ENCODE assay signal across 17 mouse cellular contexts in the genomic region with DNA sequence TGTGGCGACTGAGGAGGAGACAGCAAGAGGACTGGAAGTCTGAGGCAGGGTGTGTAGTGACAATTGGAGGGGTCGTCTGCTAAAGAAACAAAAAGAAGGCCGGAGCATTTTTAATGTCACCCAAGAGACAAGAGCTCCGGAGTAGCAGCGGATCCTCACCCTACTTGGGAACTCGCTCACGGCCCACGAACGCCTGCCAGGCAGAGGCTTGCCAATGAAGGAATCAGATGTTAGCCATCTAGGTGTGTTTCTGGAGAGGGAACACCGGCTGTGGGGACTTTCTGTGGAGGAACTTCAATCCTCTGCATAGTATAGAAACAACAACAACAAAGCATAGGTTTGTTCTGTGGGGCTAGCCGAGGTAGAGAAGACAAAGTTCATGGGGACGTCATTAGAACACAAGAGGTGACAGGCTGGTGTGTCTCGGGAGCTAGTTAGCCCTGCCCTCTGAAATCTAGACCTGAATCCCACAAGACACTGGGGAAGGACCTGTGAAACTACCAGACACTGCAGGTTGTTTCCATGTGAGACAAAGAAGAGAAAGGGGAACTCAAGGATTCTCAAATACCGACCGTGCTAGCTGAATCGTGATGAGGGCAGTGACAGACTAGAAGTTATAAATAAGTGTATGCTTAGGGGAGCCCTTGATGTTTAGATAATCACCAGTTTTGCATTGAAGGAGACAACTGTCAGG. TPM values are rescaled to one million over a fixed set of nuclear protein-coding genes. Genes with fewer than 3 reads are reported as not detected.
DNase-seq lines count a peak whose midpoint lies in the region; ATAC-seq and TF ChIP-seq lines count a peak whose summit lies in the region.
"Had no signal": no experiment of that assay in that cellular context is flagged by ENCODE, and none has a peak within 500 bp of the region (broad histone marks: within the 10 kb centered on the region; RNA-seq: fewer than 3 reads in every experiment).

No protein-coding gene starts in this region.

- H3K9ac ChIP-seq in heart, embryonic 11.5 days (ENCODE audit: low read depth, low read length): no peak overlapping the region
- H3K9ac ChIP-seq in lung, embryonic 16.5 days (ENCODE audit: low read length): peak overlapping the region; percentile 20; the same call in 1 of the 2 replicates
- no peak overlapping the region for H3K9ac ChIP-seq in liver, postnatal 0 days (replicated peaks)
- H3K9ac ChIP-seq: forebrain, embryonic 13.5 days; midbrain, embryonic 15.5 days had no signal

- H3K4me2 ChIP-seq in heart, embryonic 11.5 days: no peak overlapping the region
- no peak overlapping the region for H3K4me2 ChIP-seq in lung, embryonic 16.5 days (ENCODE audit: low read depth, low read length)
- 0 out of 2 replicates have a peak overlapping the region, but pooled peaks have one; percentile 1 for H3K4me2 ChIP-seq in liver, postnatal 0 days (ENCODE audit: low read depth, low read length)
- H3K4me2 ChIP-seq: forebrain, embryonic 13.5 days; midbrain, embryonic 15.5 days had no signal

- ATAC-seq in heart, embryonic 11.5 days (replicated peaks; ENCODE audit: insufficient number of reproducible peaks, low FRiP score, low TSS enrichment): no peak
- ATAC-seq in lung, embryonic 16.5 days (ENCODE audit: low read depth): no peak
- ATAC-seq in liver, postnatal 0 days: no peak
- ATAC-seq: forebrain, embryonic 13.5 days; midbrain, embryonic 15.5 days had no signal

- no peaks in the 10 kb centered on the region for H3K36me3 ChIP-seq in heart, embryonic 11.5 days (ENCODE audit: control insufficient read depth, insufficient read depth, low read length)
- no peaks in the 10 kb centered on the region for H3K36me3 ChIP-seq in lung, embryonic 16.5 days (ENCODE audit: control insufficient read depth, insufficient read depth, low read length)
- H3K36me3 ChIP-seq in liver, postnatal 0 days (replicated peaks; ENCODE audit: insufficient read depth, low read length): peaks cover 7% of the 10 kb centered on the region; the same call in 1 of the 2 replicates
- H3K36me3 ChIP-seq: midbrain, embryonic 15.5 days had no signal

- WGBS in heart, embryonic 11.5 days (ENCODE audit: insufficient replicate concordance): 76% methylated on average over 16 of the region's 16 CpGs
- WGBS in lung, embryonic 16.5 days: 76% methylated on average over 16 of the region's 16 CpGs
- 65% methylated on average over 16 of the region's 16 CpGs for WGBS in liver, postnatal 0 days (ENCODE audit: insufficient replicate concordance)

- no peak for TF ChIP-seq EP300 in liver, postnatal 0 days (IDR thresholded peaks at IDR 0.05; ENCODE audit: low read depth)

- intact Hi-C loops in left cerebral cortex, postnatal 25 days (cut with DNase I): no loop called here

- H3K27ac ChIP-seq in heart, embryonic 11.5 days (ENCODE audit: low read depth, low read length): no peak overlapping the region
- H3K27ac ChIP-seq in lung, embryonic 16.5 days (ENCODE audit: low read length): no peak overlapping the region
- H3K27ac ChIP-seq in brown adipose tissue, adult 24 weeks (replicated peaks; ENCODE audit: low read depth, low read length): peak overlapping the region; percentile 99
- H3K27ac ChIP-seq in liver, postnatal 0 days (ENCODE audit: low read depth): peak overlapping the region; percentile 73; the same call in 1 of the 2 replicates
- H3K27ac ChIP-seq: forebrain, embryonic 13.5 days; midbrain, embryonic 15.5 days had no signal

- no peak overlapping the region for H3K4me3 ChIP-seq in heart, embryonic 11.5 days (ENCODE audit: low read depth, low read length)
- H3K4me3 ChIP-seq in lung, embryonic 16.5 days (ENCODE audit: low read length): no peak overlapping the region
- H3K4me3 ChIP-seq in brown adipose tissue, adult 24 weeks (ENCODE audit: insufficient read depth, low read depth, low read length): peak overlapping the region; percentile 53
- no peak overlapping the region for H3K4me3 ChIP-seq in liver, postnatal 0 days (ENCODE audit: low read depth, low read length)
- H3K4me3 ChIP-seq: forebrain, embryonic 13.5 days; midbrain, embryonic 15.5 days had no signal

- no peak for TF ChIP-seq CTCF in liver, postnatal 0 days (IDR thresholded peaks at IDR 0.05; ENCODE audit: low read depth)

- no peaks in the 10 kb centered on the region for H3K9me3 ChIP-seq in heart, embryonic 11.5 days (replicated peaks; ENCODE audit: control insufficient read depth, low read length)
- H3K9me3 ChIP-seq in lung, embryonic 16.5 days (ENCODE audit: control insufficient read depth, low read length): no peaks in the 10 kb centered on the region
- no peaks in the 10 kb centered on the region for H3K9me3 ChIP-seq in liver, postnatal 0 days (ENCODE audit: low read length)
- H3K9me3 ChIP-seq: forebrain, embryonic 13.5 days; midbrain, embryonic 15.5 days had no signal

- peak; percentile 88 for DNase-seq in heart, adult 11 months
- no peak for DNase-seq in lung, postnatal 14 days
- no peak for DNase-seq in liver, postnatal 0 days
- no peak for DNase-seq in left cerebral cortex, postnatal 25 days (ENCODE audit: low spot score in 2 of 2)
- no peak for DNase-seq in right cerebral cortex, adult 2 months (ENCODE audit: low spot score in 2 of 2)
- DNase-seq: cerebellum, adult 9-10 months; gastrocnemius, postnatal 25 days; heart, postnatal 14 days; thymus, postnatal 4 days had no signal

- peaks cover 30% of the 10 kb centered on the region for H3K4me1 ChIP-seq in heart, embryonic 11.5 days (ENCODE audit: control insufficient read depth, insufficient read depth, low read length)
- H3K4me1 ChIP-seq in lung, embryonic 16.5 days (replicated peaks; ENCODE audit: control insufficient read depth, insufficient read depth, low read length): peaks cover 75% of the 10 kb centered on the region
- peaks cover 26% of the 10 kb centered on the region for H3K4me1 ChIP-seq in brown adipose tissue, adult 24 weeks (ENCODE audit: control insufficient read depth, insufficient read depth, insufficient read length, low read length)
- peaks cover 58% of the 10 kb centered on the region for H3K4me1 ChIP-seq in liver, postnatal 0 days (ENCODE audit: insufficient read depth)
- H3K4me1 ChIP-seq: forebrain, embryonic 13.5 days; midbrain, embryonic 15.5 days had no signal

- H3K27me3 ChIP-seq in heart, embryonic 11.5 days (ENCODE audit: control insufficient read depth, insufficient read depth, low read length): no peaks in the 10 kb centered on the region
- H3K27me3 ChIP-seq in lung, embryonic 16.5 days (ENCODE audit: control insufficient read depth, insufficient read depth, low read depth, low read length): no peaks in the 10 kb centered on the region
- no peaks in the 10 kb centered on the region for H3K27me3 ChIP-seq in liver, postnatal 0 days (ENCODE audit: insufficient read depth, low read length)
- H3K27me3 ChIP-seq: forebrain, embryonic 13.5 days; midbrain, embryonic 15.5 days had no signal

RNA-seq across cellular contexts. Expression of a gene that starts 4.5 kb away (rescaled TPM):
- polyA plus RNA-seq in heart, embryonic 11.5 days (2014; fragmentation: Nextera tagmentation; extraction: Ambion mirVana): 0.39 and 0.62 TPM in 2 replicates
- polyA plus RNA-seq in lung, embryonic 16.5 days (2015; fragmentation: Nextera tagmentation; extraction: Ambion mirVana): 4.7 and 7.0 TPM in 2 replicates
- polyA plus RNA-seq in brown adipose tissue, adult 24 weeks (2012; ENCODE audit: insufficient read depth, insufficient read length, missing spikeins): 21.6 and 38.6 TPM in 2 replicates
- polyA plus RNA-seq in liver, postnatal 0 days (2015; fragmentation: Nextera tagmentation; extraction: Ambion mirVana): 12.6 and 17.0 TPM in 2 replicates
- total RNA-seq in left cerebral cortex, postnatal 25 days (2021): 1 to 10 TPM; 2.0 to 2.4 TPM

RNA-seq across cellular contexts. Expression of a gene that starts 10.4 kb away (rescaled TPM):
- polyA plus RNA-seq in heart, embryonic 11.5 days (2014; fragmentation: Nextera tagmentation; extraction: Ambion mirVana): 10.2 and 11.2 TPM in 2 replicates
- polyA plus RNA-seq in lung, embryonic 16.5 days (2015; fragmentation: Nextera tagmentation; extraction: Ambion mirVana): 21.6 and 22.8 TPM in 2 replicates
- 3.3 and 5.0 TPM in 2 replicates for polyA plus RNA-seq in brown adipose tissue, adult 24 weeks (2012; ENCODE audit: insufficient read depth, insufficient read length, missing spikeins)
- 4.5 and 4.9 TPM in 2 replicates for polyA plus RNA-seq in liver, postnatal 0 days (2015; fragmentation: Nextera tagmentation; extraction: Ambion mirVana)
- total RNA-seq in left cerebral cortex, postnatal 25 days (2021): 1 to 10 TPM; 5.5 to 6.1 TPM

RNA-seq across cellular contexts. Expression of a gene that starts 43.2 kb away (rescaled TPM):
- polyA plus RNA-seq in heart, embryonic 11.5 days (2014; fragmentation: Nextera tagmentation; extraction: Ambion mirVana): 12.4 and 13.0 TPM in 2 replicates
- 19.0 and 22.5 TPM in 2 replicates for polyA plus RNA-seq in lung, embryonic 16.5 days (2015; fragmentation: Nextera tagmentation; extraction: Ambion mirVana)
- polyA plus RNA-seq in brown adipose tissue, adult 24 weeks (2012; ENCODE audit: insufficient read depth, insufficient read length, missing spikeins): 12.4 and 13.9 TPM in 2 replicates
- 5.5 and 5.7 TPM in 2 replicates for polyA plus RNA-seq in liver, postnatal 0 days (2015; fragmentation: Nextera tagmentation; extraction: Ambion mirVana)
- 10 to 100 TPM; 28.3 to 36.4 TPM for total RNA-seq in left cerebral cortex, postnatal 25 days (2021)

RNA-seq across cellular contexts. Expression of a gene that starts 52.5 kb away (rescaled TPM):
- not detected in 2 replicates for polyA plus RNA-seq in heart, embryonic 11.5 days (2014; fragmentation: Nextera tagmentation; extraction: Ambion mirVana)
- 0.24 TPM in 1 of 2 replicates, not detected in the other for polyA plus RNA-seq in lung, embryonic 16.5 days (2015; fragmentation: Nextera tagmentation; extraction: Ambion mirVana)
- polyA plus RNA-seq in brown adipose tissue, adult 24 weeks (2012; ENCODE audit: insufficient read depth, insufficient read length, missing spikeins): not detected in 2 replicates
- polyA plus RNA-seq in liver, postnatal 0 days (2015; fragmentation: Nextera tagmentation; extraction: Ambion mirVana): not detected in 2 replicates
- not detected for total RNA-seq in left cerebral cortex, postnatal 25 days (2021)
- total RNA-seq: gastrocnemius, postnatal 25 days; heart, postnatal 14 days had no signal
- polyA plus RNA-seq: forebrain, embryonic 13.5 days; kidney, embryonic 16.5 days; liver, embryonic 14.5 days; midbrain, embryonic 15.5 days; neural tube, embryonic 14.5 days had no signal

Comparison
In these comparisons a context has a peak if more than half of its experiments do, and no peak if none do; other contexts are left out.
1. H3K27ac ChIP-seq: peak in brown adipose tissue, adult 24 weeks (single experiment) and liver, postnatal 0 days (single experiment); none in heart, embryonic 11.5 days (single experiment) and lung, embryonic 16.5 days (single experiment).